In genomic region chr10:70183210-70184080, GRCm38 (mm10) we compare ENCODE assay signal across 8 mouse cellular contexts. TPM values are rescaled to one million over a fixed set of nuclear protein-coding genes. Genes with fewer than 3 reads are reported as not detected.
DNase-seq lines count a peak whose midpoint lies in the region; ATAC-seq and TF ChIP-seq lines count a peak whose summit lies in the region.

No protein-coding gene starts in this region.

- no peaks in the 10 kb centered on the region for H3K9me3 ChIP-seq in embryonic facial prominence, embryonic 15.5 days (replicated peaks)
- H3K9me3 ChIP-seq in hindbrain, postnatal 0 days (ENCODE audit: low read length), result no peaks in the 10 kb centered on the region
- no peaks in the 10 kb centered on the region for H3K9me3 ChIP-seq in intestine, embryonic 16.5 days (ENCODE audit: control insufficient read depth, low read length)

- TF ChIP-seq CTCF in hindbrain, postnatal 0 days (IDR thresholded peaks at IDR 0.05; ENCODE audit: low read depth), result no peak

- DNase-seq in frontal cortex, postnatal 25 days (ENCODE audit: low spot score in 2 of 2), result no peak
- peak; percentile 55 for DNase-seq in hindbrain, postnatal 0 days (ENCODE audit: low spot score)
- DNase-seq in lung, postnatal 36 days, result peak; percentile 73
- DNase-seq in spleen, postnatal 14 days (ENCODE audit: low spot score in 2 of 2), result no peak
- DNase-seq in urinary bladder, postnatal 10 days (ENCODE audit: low spot score), result no peak

- H3K9ac ChIP-seq in embryonic facial prominence, embryonic 15.5 days, result no peak overlapping the region
- H3K9ac ChIP-seq in hindbrain, postnatal 0 days (replicated peaks; ENCODE audit: low read length), result no peak overlapping the region
- no peak overlapping the region for H3K9ac ChIP-seq in intestine, embryonic 16.5 days (ENCODE audit: low read depth, low read length)

- H3K27ac ChIP-seq in embryonic facial prominence, embryonic 15.5 days (replicated peaks), result 0 out of 2 replicates have a peak overlapping the region, but pooled peaks have one; percentile 1
- peak overlapping the region; percentile 66 for H3K27ac ChIP-seq in hindbrain, postnatal 0 days
- no peak overlapping the region for H3K27ac ChIP-seq in intestine, embryonic 16.5 days (ENCODE audit: low read length)

- ATAC-seq in frontal cortex, adult (ENCODE audit: low TSS enrichment), result peak; percentile 72
- ATAC-seq in embryonic facial prominence, embryonic 15.5 days (ENCODE audit: insufficient number of reproducible peaks, low FRiP score, low TSS enrichment, low read depth), result no peak
- peak; percentile 77 for ATAC-seq in hindbrain, postnatal 0 days
- ATAC-seq in intestine, embryonic 16.5 days, result no peak

- peaks cover 12% of the 10 kb centered on the region; the same call in 1 of the 2 replicates for H3K4me1 ChIP-seq in embryonic facial prominence, embryonic 15.5 days
- H3K4me1 ChIP-seq in hindbrain, postnatal 0 days (ENCODE audit: insufficient read depth, low read length), result no peaks in the 10 kb centered on the region
- H3K4me1 ChIP-seq in intestine, embryonic 16.5 days (ENCODE audit: control insufficient read depth, insufficient read depth, low read length), result peaks cover 11% of the 10 kb centered on the region; the same call in 1 of the 2 replicates

- peaks cover 22% of the 10 kb centered on the region; the same call in 1 of the 2 replicates for H3K36me3 ChIP-seq in embryonic facial prominence, embryonic 15.5 days
- peaks cover 11% of the 10 kb centered on the region; the same call in 1 of the 2 replicates for H3K36me3 ChIP-seq in hindbrain, postnatal 0 days (ENCODE audit: insufficient read depth, low read length)
- H3K36me3 ChIP-seq in intestine, embryonic 16.5 days (ENCODE audit: control insufficient read depth, insufficient read depth, low read length), result 0 out of 2 replicates have a peak, but pooled peaks cover 3% of the 10 kb centered on the region

- WGBS in embryonic facial prominence, embryonic 15.5 days, result 53% methylated on average over 15 of the region's 15 CpGs
- 45% methylated on average over 15 of the region's 15 CpGs for WGBS in hindbrain, postnatal 0 days
- WGBS in intestine, embryonic 16.5 days, result 66% methylated on average over 15 of the region's 15 CpGs

- no peak overlapping the region for H3K4me3 ChIP-seq in embryonic facial prominence, embryonic 15.5 days (replicated peaks)
- H3K4me3 ChIP-seq in hindbrain, postnatal 0 days (ENCODE audit: low read length), result no peak overlapping the region
- H3K4me3 ChIP-seq in intestine, embryonic 16.5 days (ENCODE audit: low read length), result no peak overlapping the region

- H3K27me3 ChIP-seq in embryonic facial prominence, embryonic 15.5 days, result no peaks in the 10 kb centered on the region
- no peaks in the 10 kb centered on the region for H3K27me3 ChIP-seq in hindbrain, postnatal 0 days (ENCODE audit: insufficient read depth, low read length)
- H3K27me3 ChIP-seq in intestine, embryonic 16.5 days (replicated peaks; ENCODE audit: control insufficient read depth, insufficient read depth, low read length), result no peaks in the 10 kb centered on the region

- H3K4me2 ChIP-seq in embryonic facial prominence, embryonic 15.5 days (replicated peaks), result no peak overlapping the region
- no peak overlapping the region for H3K4me2 ChIP-seq in hindbrain, postnatal 0 days (ENCODE audit: low read depth, low read length)
- no peak overlapping the region for H3K4me2 ChIP-seq in intestine, embryonic 16.5 days (ENCODE audit: low read depth, low read length)

RNA-seq across cellular contexts. Expression of gene Mrln, which starts 21.0 kb away (rescaled TPM):
- 23.9 and 30.1 TPM in 2 replicates for polyA plus RNA-seq in embryonic facial prominence, embryonic 15.5 days (2015; fragmentation: Nextera tagmentation; extraction: Ambion mirVana)
- 5.3 and 6.3 TPM in 2 replicates for total RNA-seq in hindbrain, postnatal 0 days (2014; rRNA removed)
- polyA plus RNA-seq in hindbrain, postnatal 0 days (2015; fragmentation: Nextera tagmentation; extraction: Ambion mirVana), result 3.3 and 3.9 TPM in 2 replicates
- polyA plus RNA-seq in intestine, embryonic 16.5 days (2015; fragmentation: Nextera tagmentation; extraction: Ambion mirVana), result 0.65 and 0.95 TPM in 2 replicates

Comparison
In these comparisons a context has a peak if more than half of its experiments do, and no peak if none do; other contexts are left out.
1. ATAC-seq: peak in frontal cortex, adult (single experiment) and hindbrain, postnatal 0 days (single experiment); none in embryonic facial prominence, embryonic 15.5 days (single experiment) and intestine, embryonic 16.5 days (single experiment).
2. DNase-seq: peak in hindbrain, postnatal 0 days (single experiment) and lung, postnatal 36 days (single experiment); none in frontal cortex, postnatal 25 days (0 of 2), spleen, postnatal 14 days (0 of 2) and urinary bladder, postnatal 10 days (single experiment).